Mouse (Mus musculus): ENCODE results near the gene Rgs3. TPM values are rescaled to one million over a fixed set of nuclear protein-coding genes. Genes with fewer than 3 reads are reported as not detected.
A peak's percentile ranks its signal among the peaks of the same experiment; 100 is the strongest.

Rgs3 gene
- polyA plus RNA-seq, 1 experiment from 2014 or later: 60.5 TPM

DNA sequence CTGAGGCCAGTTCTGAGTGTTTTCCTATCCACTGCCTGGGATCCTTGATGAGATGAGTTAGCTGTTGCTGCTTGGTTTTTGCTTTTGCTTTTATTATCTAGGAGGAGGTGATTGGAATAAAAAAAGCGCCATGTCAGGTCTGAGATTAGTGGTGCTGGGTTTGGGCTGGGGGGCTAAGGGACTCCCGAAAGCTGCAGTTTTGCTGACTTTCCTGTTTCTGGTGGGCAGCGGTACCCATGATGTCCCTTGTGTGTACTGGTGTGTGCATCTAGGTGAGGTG lies 60.3 kb downstream of the Rgs3 start:
- peak overlapping the region; percentile 69 for H3K9ac ChIP-seq

DNA sequence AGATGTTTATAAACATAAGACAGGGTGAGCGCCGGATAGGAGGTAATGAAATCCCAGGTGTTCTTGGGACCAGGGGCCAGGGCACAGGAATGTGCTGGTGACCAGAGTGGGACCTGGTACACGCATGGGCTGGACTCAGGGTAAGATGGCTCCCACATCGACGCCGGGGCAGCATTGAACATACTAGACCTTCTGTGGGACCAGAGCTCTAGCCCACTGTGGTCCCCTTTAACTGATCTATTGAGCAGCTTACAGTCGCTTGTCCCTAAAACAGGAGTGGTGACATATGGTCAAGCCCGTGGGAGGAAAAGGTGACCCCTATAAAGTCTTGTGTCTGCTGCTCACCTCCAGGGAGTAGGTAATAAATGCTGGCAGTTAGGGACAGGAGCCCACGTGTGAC lies 61.5 kb downstream of the Rgs3 start:
- H3K27me3 ChIP-seq (replicated peaks): peaks cover 59% of the 10 kb centered on the region
- H3K4me1 ChIP-seq (replicated peaks): peaks cover 38% of the 10 kb centered on the region
- no peaks in the 10 kb centered on the region for H3K9me3 ChIP-seq (replicated peaks)
- ATAC-seq (ENCODE audit: insufficient number of reproducible peaks, low FRiP score): no peak
- H3K9ac ChIP-seq: peak overlapping the region; percentile 64
- peak overlapping the region; percentile 43 for H3K4me3 ChIP-seq
- 69% methylated on average over 9 of the region's 9 CpGs for WGBS
- H3K4me2 ChIP-seq: peak overlapping the region; percentile 60
- peaks cover 3% of the 10 kb centered on the region for H3K36me3 ChIP-seq
- H3K27ac ChIP-seq (ENCODE audit: poor library complexity, severe bottlenecking): peak overlapping the region; percentile 91

More for the DNA sequence above, 60.3 kb downstream of the Rgs3 start:
- Histone ChIP-seq H3K4me1 (replicated peaks) (peaks cover 26% of the 10 kb centered on the region), H3K36me3 (no peaks in the 10 kb centered on the region), H3K9me3 (replicated peaks) (no peaks in the 10 kb centered on the region), H3K27me3 (replicated peaks) (peaks cover 62% of the 10 kb centered on the region), H3K27ac (ENCODE audit: poor library complexity, severe bottlenecking) (peak overlapping the region; percentile 82), H3K4me2 (peak overlapping the region; percentile 47), H3K4me3 (peak overlapping the region; percentile 43)
- 76% methylated on average over 3 of the region's 3 CpGs for WGBS
- ATAC-seq (ENCODE audit: insufficient number of reproducible peaks, low FRiP score): no peak

DNA sequence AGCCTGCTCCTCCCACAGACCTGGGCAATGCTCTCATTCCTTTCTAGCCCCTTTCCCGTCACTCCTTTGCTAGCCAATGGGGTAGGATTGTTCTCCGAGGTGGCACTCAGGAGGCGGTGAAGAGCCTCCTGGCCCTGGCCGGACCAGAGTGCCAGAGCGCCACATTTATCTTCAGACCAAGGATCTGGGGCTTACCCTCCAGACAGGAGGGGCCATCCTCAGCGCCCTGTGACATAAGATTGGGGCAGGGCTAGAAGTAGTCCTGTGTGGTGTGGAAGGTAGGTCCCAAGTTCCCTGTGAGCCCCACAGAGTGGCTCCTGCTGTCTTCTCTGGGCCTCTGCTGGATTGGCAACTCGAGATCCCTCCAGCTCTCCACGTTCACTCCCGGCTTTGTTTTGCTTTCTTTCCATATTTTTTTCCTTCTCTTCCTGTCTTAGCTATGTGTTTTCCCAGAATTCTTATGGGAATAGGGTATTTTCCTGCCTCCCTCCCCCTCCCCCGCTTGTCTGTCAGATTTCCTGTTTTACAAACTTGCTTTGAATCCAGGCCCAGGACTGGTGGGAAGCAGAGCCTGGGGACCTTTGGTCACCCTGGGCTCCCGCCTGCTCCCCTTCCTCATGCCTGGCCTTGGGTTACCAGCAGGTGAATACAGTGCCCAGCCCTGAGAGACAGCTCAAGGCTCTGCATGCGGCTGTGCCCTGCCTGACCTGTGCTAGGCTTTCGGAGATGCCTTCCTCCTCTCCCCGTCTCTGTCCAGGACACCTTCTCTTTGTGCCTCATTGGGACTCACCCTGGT lies 62.4 kb downstream of the Rgs3 start:
- H3K36me3 ChIP-seq: peaks cover 3% of the 10 kb centered on the region
- peak overlapping the region; percentile 91 for H3K27ac ChIP-seq (ENCODE audit: poor library complexity, severe bottlenecking)
- H3K9ac ChIP-seq: peak overlapping the region; percentile 64
- peaks cover 47% of the 10 kb centered on the region for H3K4me1 ChIP-seq (replicated peaks)
- peak overlapping the region; percentile 60 for H3K4me2 ChIP-seq
- peak overlapping the region; percentile 43 for H3K4me3 ChIP-seq
- no peaks in the 10 kb centered on the region for H3K9me3 ChIP-seq (replicated peaks)
- peak; percentile 47 for ATAC-seq (ENCODE audit: insufficient number of reproducible peaks, low FRiP score)
- H3K27me3 ChIP-seq (replicated peaks): peaks cover 51% of the 10 kb centered on the region
- 57% methylated on average over 14 of the region's 14 CpGs for WGBS

DNA sequence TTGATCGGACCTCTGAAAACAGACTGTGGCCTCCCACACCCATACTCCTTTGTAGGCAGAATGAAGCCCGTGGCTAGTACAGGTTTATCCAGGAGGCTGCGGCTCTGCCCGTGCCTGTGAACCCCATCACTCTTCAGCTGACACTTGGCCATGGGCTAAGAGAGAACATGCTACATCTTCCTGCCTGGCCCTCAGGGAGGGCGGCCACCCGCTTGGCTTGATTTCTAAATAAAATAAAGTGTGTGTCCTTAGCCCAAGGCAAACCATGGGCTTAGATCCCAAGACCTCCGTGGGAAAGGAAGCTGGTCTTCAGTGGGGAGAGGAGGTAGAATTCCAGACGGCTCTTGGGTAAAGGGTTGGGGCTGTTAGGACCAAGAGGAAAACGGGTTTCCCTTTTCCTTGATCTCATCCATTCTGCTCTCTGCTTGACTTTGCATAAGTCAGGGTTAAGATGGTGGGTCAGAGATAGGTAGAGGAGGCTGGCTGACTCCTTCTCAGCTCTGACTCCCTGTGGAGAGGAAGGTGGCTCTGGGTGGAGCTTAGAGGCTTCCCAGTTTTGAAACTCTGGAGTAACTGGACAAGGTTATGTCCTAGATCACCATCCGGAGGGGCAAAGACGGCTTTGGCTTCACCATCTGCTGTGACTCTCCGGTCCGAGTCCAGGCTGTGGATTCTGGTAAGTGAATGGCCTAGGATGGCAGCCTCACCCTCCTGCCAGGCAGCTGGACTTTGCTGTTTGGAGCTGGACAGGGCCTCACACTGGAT lies 63.8 kb downstream of the Rgs3 start:
- Histone ChIP-seq H3K4me2 (peak overlapping the region; percentile 60), H3K4me1 (replicated peaks) (peaks cover 51% of the 10 kb centered on the region)
- 64% methylated on average over 13 of the region's 13 CpGs for whole genome bisulfite sequencing

DNA sequence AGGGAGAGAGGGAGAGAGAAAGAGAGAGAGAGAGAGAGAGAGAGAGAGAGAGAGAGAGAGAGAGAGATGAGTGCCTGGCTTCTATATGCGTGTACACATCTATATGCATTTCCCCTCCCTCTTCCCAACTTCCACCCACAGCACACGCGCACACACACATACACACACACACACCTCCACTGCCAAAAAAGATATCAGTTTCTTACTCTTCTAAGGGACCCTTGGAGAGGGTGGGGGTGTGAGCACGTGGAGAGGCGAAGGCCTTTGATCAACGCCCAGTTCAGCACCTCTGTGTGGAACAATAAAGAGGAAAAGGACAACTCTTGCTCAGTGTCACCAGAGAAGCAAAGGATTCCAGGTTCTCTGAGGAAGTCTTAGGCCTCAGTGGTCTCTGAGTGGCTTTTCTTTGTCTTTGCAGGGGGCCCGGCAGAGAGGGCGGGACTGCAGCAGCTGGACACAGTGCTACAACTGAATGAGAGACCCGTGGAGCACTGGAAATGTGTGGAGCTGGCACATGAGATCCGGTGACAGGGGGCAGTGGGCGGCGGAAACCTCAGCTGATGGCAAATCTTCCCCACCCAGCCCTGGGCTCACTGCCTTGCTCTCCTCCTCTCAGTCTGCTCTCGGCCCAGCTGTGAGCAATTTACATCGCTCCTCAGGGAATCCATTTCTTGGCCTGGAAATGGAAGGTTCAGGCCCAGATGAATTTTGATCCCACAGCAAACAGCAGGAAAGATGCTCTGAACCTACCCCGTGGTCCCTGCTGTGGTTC lies 65.2 kb downstream of the Rgs3 start:
- Histone ChIP-seq H3K4me2 (peak overlapping the region; percentile 25), H3K9ac (no peak overlapping the region), H3K4me1 (replicated peaks) (peaks cover 48% of the 10 kb centered on the region), H3K36me3 (peaks cover 3% of the 10 kb centered on the region), H3K27ac (ENCODE audit: poor library complexity, severe bottlenecking) (peak overlapping the region; percentile 20; the same call in 1 of the 2 replicates), H3K9me3 (replicated peaks) (no peaks in the 10 kb centered on the region), H3K27me3 (replicated peaks) (peaks cover 63% of the 10 kb centered on the region), H3K4me3 (no peak overlapping the region)
- ATAC-seq (ENCODE audit: insufficient number of reproducible peaks, low FRiP score): no peak
- 53% methylated on average over 15 of the region's 15 CpGs for WGBS

More for the DNA sequence above, 63.8 kb downstream of the Rgs3 start:
- H3K27me3 ChIP-seq (replicated peaks): peaks cover 59% of the 10 kb centered on the region
- peak overlapping the region; percentile 74; the same call in 1 of the 2 replicates for H3K27ac ChIP-seq (ENCODE audit: poor library complexity, severe bottlenecking)
- H3K36me3 ChIP-seq: peaks cover 3% of the 10 kb centered on the region
- H3K9ac ChIP-seq: peak overlapping the region; percentile 46; the same call in 1 of the 2 replicates
- peak overlapping the region; percentile 43 for H3K4me3 ChIP-seq
- no peaks in the 10 kb centered on the region for H3K9me3 ChIP-seq (replicated peaks)
- no peak for ATAC-seq (ENCODE audit: insufficient number of reproducible peaks, low FRiP score)

DNA sequence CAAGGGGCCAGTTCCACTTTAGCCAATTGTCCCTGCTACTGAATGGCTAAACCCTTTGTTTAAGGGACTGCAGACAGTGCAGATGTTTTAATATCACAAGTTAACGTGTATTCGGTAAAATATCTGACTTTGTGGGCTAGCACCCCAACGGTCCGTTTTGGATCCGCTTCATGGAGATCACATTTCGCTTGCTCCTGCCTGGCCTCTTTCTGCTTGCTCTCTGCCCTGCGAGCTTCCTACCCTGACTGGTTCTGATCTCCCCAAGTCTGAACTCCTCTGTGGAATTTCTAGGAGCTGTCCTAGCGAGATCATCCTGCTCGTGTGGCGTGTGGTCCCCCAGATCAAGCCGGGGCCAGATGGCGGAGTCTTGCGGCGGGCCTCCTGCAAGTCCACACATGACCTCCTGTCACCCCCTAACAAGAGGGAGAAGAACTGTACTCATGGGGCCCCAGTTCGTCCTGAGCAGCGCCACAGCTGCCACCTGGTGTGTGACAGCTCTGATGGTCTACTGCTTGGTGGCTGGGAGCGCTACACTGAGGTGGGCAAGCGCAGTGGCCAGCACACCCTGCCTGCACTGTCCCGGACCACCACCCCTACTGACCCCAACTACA lies 65.9 kb downstream of the Rgs3 start:
- peaks cover 62% of the 10 kb centered on the region for H3K27me3 ChIP-seq (replicated peaks)
- 77% methylated on average over 19 of the region's 19 CpGs for WGBS

DNA sequence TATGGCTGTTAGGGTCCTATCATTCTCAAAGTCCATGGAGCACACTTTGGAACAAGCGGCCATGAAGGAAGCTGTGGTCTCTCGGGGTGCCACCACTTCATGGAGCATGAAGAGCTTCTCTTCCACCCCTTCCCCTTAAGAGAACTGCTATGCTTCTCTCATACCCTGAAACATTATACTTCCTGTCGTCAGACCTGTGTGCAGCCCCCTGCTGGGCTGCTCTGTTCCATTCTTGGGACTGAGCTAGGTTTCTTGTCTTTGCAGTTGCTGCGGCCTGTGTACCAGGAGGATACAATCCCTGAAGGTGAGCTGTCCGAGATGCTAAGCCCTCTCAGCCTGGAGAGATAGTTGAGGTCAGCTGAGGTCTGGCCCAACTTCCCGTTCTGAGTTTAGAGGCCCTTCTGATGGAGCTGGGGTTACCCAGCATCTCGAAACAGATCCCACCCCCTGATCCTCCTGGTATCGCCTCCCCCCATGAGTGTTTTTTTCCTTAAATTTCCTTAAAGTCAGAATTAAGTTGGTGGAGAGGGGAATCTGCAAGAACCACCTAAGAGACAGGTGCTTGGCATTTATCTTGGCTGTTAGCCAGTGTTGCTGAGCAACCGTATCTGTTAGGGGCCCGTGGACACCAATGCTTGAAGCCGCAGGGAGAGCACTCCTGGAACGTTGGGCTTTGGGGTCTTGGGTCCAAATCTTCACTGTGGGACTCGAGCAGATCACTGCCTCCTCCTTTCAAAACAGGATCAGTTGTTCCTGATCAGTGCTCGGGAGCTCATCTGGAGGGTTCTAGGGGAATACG lies 66.8 kb downstream of the Rgs3 start:
- H3K9ac ChIP-seq: peak overlapping the region; percentile 29; the same call in 1 of the 2 replicates
- WGBS: 42% methylated on average over 15 of the region's 15 CpGs
- H3K36me3 ChIP-seq: peaks cover 3% of the 10 kb centered on the region
- H3K4me3 ChIP-seq: no peak overlapping the region
- H3K9me3 ChIP-seq (replicated peaks): no peaks in the 10 kb centered on the region
- ATAC-seq (ENCODE audit: insufficient number of reproducible peaks, low FRiP score): no peak
- H3K27ac ChIP-seq (ENCODE audit: poor library complexity, severe bottlenecking): 0 out of 2 replicates have a peak overlapping the region, but pooled peaks have one; percentile 23
- 0 out of 2 replicates have a peak overlapping the region, but pooled peaks have one; percentile 1 for H3K4me2 ChIP-seq
- peaks cover 62% of the 10 kb centered on the region for H3K27me3 ChIP-seq (replicated peaks)
- peaks cover 64% of the 10 kb centered on the region for H3K4me1 ChIP-seq (replicated peaks)

More for the DNA sequence above, 65.9 kb downstream of the Rgs3 start:
- 0 out of 2 replicates have a peak overlapping the region, but pooled peaks have one; percentile 19 for H3K27ac ChIP-seq (ENCODE audit: poor library complexity, severe bottlenecking)
- peaks cover 3% of the 10 kb centered on the region for H3K36me3 ChIP-seq
- no peak overlapping the region for H3K4me3 ChIP-seq
- H3K4me2 ChIP-seq: peak overlapping the region; percentile 25; the same call in 1 of the 2 replicates
- 0 out of 2 replicates have a peak overlapping the region, but pooled peaks have one; percentile 25 for H3K9ac ChIP-seq
- ATAC-seq (ENCODE audit: insufficient number of reproducible peaks, low FRiP score): no peak
- peaks cover 55% of the 10 kb centered on the region for H3K4me1 ChIP-seq (replicated peaks)
- no peaks in the 10 kb centered on the region for H3K9me3 ChIP-seq (replicated peaks)

DNA sequence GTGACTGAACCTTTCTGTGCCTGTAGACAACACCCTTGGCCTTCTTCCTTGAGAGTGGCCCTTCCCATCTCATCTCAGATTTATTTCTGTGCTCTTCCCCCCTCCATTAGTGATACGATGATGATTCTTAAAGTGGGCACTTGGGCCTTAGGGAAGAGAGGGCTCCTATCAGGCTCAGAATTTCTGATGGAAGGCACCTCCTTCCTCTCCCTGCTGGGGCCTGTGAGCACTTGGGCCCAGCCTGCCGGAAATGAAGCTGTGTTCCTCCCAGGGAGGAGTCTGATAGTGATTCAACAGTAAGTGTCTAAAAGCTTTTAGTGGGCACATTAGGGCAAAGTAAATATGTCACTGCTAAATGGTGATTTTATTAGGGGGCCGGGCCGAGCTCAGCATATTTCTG lies 67.7 kb downstream of the Rgs3 start:
- Histone ChIP-seq H3K36me3 (peaks cover 3% of the 10 kb centered on the region), H3K27me3 (replicated peaks) (peaks cover 61% of the 10 kb centered on the region), H3K9me3 (replicated peaks) (no peaks in the 10 kb centered on the region), H3K4me3 (no peak overlapping the region), H3K9ac (peak overlapping the region; percentile 29; the same call in 1 of the 2 replicates), H3K4me2 (no peak overlapping the region), H3K27ac (ENCODE audit: poor library complexity, severe bottlenecking) (peak overlapping the region; percentile 23; the same call in 1 of the 2 replicates), H3K4me1 (replicated peaks) (peaks cover 68% of the 10 kb centered on the region)
- WGBS: 65% methylated on average over 4 of the region's 4 CpGs
- ATAC-seq (ENCODE audit: insufficient number of reproducible peaks, low FRiP score): no peak

DNA sequence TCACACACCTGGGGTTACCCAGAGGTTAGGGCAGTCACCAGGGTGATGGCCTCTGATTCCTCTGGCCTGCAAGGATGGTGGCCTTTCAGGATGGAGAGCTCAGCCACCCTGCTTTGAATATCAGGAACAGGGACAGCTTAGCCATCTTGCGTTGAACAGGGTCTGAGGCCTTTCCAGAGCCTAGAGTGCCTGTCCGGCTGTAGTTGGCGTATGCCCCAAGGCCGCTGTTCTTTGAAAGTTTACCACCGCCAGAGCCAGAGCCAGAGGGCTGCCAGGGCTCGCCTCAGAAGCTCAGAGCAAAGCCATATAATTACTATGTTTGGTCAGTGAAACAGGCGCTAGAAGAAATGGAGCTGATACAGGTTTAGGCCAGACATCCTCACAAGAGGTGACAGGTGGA lies 68.9 kb downstream of the Rgs3 start:
- H3K4me2 ChIP-seq: no peak overlapping the region
- 0 out of 2 replicates have a peak overlapping the region, but pooled peaks have one; percentile 19 for H3K9ac ChIP-seq
- no peak overlapping the region for H3K4me3 ChIP-seq
- peak overlapping the region; percentile 16; the same call in 1 of the 2 replicates for H3K27ac ChIP-seq (ENCODE audit: poor library complexity, severe bottlenecking)
- H3K4me1 ChIP-seq (replicated peaks): peaks cover 74% of the 10 kb centered on the region
- peaks cover 7% of the 10 kb centered on the region for H3K36me3 ChIP-seq
- no peaks in the 10 kb centered on the region for H3K9me3 ChIP-seq (replicated peaks)
- peaks cover 61% of the 10 kb centered on the region for H3K27me3 ChIP-seq (replicated peaks)
- ATAC-seq (ENCODE audit: insufficient number of reproducible peaks, low FRiP score): no peak
- 86% methylated on average over 7 of the region's 7 CpGs for WGBS

DNA sequence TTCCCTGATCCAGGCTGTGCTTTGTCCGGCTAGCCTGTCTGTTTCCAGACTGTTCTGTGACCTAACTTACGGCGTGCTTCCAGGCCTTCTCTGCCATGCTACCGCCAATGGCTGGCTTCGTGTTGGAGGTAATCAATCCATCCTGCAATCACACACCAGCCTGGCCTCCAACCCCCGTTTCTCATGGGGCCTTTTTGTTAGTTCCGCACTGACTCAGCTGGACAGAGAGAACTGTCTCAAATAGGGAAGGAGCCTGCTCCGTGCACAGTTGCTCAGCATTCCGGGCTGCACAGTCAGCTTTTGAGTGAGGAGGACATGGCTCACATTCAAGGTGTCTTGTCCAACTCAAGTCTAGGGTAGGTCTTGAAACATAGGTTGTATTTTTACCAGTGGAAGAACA lies 69.8 kb downstream of the Rgs3 start:
- peak overlapping the region; percentile 16; the same call in 1 of the 2 replicates for H3K9ac ChIP-seq
- no peak overlapping the region for H3K4me2 ChIP-seq
- no peaks in the 10 kb centered on the region for H3K9me3 ChIP-seq (replicated peaks)
- H3K4me3 ChIP-seq: no peak overlapping the region
- H3K27me3 ChIP-seq (replicated peaks): peaks cover 57% of the 10 kb centered on the region
- WGBS: 63% methylated on average over 9 of the region's 9 CpGs
- H3K36me3 ChIP-seq: peaks cover 7% of the 10 kb centered on the region
- ATAC-seq (ENCODE audit: insufficient number of reproducible peaks, low FRiP score): no peak
- H3K27ac ChIP-seq (ENCODE audit: poor library complexity, severe bottlenecking): peak overlapping the region; percentile 42; the same call in 1 of the 2 replicates
- peaks cover 83% of the 10 kb centered on the region for H3K4me1 ChIP-seq (replicated peaks)

All from heart, embryonic 12.5 days (tissue).